Mouse (Mus musculus): ENCODE data around the gene Fmnl3.

DNA sequence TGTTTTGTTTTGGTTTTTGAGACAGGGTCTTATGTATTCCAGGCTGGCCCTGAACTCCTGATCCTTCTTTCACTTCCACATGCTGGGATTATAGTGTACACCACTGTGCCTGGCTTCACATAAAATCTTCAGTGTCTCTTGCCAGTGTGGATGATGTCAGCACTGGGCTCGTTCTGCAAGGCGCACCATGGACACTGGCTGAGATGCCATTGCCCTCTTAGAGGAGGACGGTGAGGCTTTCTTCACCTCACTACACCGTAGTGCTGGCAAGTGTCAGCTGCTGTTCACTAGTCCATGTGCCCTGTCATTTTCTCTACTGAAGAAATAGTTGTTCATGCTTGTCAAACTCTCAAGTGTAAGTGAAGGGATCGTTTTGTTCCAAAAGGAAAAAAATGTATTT, 59.7 kb downstream of the Fmnl3 start:
- TF ChIP-seq CTCF (IDR thresholded peaks at IDR 0.05; ENCODE audit: extremely low read depth, insufficient read depth, low read length) (no peak), POLR2A (IDR thresholded peaks at IDR 0.05; ENCODE audit: extremely low read depth, insufficient read depth, low read length) (no peak)

Measured in cortical plate, adult 2 months (tissue).